ENCODE assay signal across 11 mouse cellular contexts in the genomic region with DNA sequence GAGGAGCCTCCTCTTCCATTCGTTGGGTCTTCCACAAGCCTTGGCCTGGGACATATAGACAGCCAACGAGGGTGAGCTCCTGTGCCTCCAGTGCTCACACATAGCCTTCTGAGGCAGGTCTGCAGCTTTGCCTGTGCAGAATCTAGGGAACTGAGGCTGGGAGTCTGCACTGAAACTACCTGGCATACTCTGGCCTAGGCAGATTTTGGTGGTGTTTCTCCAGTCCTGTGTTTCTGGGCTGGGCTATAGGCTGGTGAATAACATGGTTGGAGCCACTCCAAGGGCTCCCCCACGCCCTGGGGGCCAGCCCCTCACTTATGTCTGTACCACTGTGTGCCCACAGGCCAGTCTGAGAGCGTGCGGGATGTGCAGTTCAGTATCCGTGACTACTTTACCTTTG. TPM values are rescaled to one million over a fixed set of nuclear protein-coding genes. Genes with fewer than 3 reads are reported as not detected.
DNase-seq lines count a peak whose midpoint lies in the region; ATAC-seq and TF ChIP-seq lines count a peak whose summit lies in the region.
"Had no signal": no experiment of that assay in that cellular context is flagged by ENCODE, and none has a peak within 500 bp of the region (broad histone marks: within the 10 kb centered on the region; RNA-seq: fewer than 3 reads in every experiment).

No protein-coding gene starts in this region.

- H3K4me3 ChIP-seq in heart, embryonic 15.5 days, result no peak overlapping the region
- no peak overlapping the region for H3K4me3 ChIP-seq in midbrain, embryonic 13.5 days (replicated peaks)
- H3K4me3 ChIP-seq in midbrain, embryonic 16.5 days (ENCODE audit: low read depth, low read length), result no peak overlapping the region
- no peak overlapping the region for H3K4me3 ChIP-seq in intestine, postnatal 0 days (ENCODE audit: low read depth, low read length)

- ATAC-seq in heart, embryonic 15.5 days (replicated peaks; ENCODE audit: insufficient number of reproducible peaks, insufficient read depth, low FRiP score, low read depth), result no peak
- no peak for ATAC-seq in midbrain, embryonic 13.5 days
- no peak for ATAC-seq in midbrain, embryonic 16.5 days
- ATAC-seq in intestine, postnatal 0 days, result no peak

- TF ChIP-seq CTCF in intestine, postnatal 0 days (IDR thresholded peaks at IDR 0.05; ENCODE audit: low read depth), result no peak

- peaks cover 23% of the 10 kb centered on the region for H3K27me3 ChIP-seq in heart, embryonic 15.5 days
- H3K27me3 ChIP-seq in midbrain, embryonic 13.5 days, result peaks cover 4% of the 10 kb centered on the region
- no peaks in the 10 kb centered on the region for H3K27me3 ChIP-seq in midbrain, embryonic 16.5 days (ENCODE audit: control insufficient read depth, insufficient read depth, low read depth, low read length)
- peaks cover 2% of the 10 kb centered on the region for H3K27me3 ChIP-seq in intestine, postnatal 0 days (replicated peaks; ENCODE audit: control insufficient read depth, insufficient read depth, low read length)

- no peak for DNase-seq in heart, adult 9 months (ENCODE audit: low spot score in 2 of 2)
- DNase-seq in layer of hippocampus, postnatal 14 days (ENCODE audit: low spot score in 2 of 2), result no peak
- DNase-seq in spleen, adult 12 weeks (ENCODE audit: low spot score), result no peak
- DNase-seq: cerebellum, adult 9-11 months; layer of hippocampus, postnatal 36 days; retina, postnatal 1 day had no signal

- H3K36me3 ChIP-seq in heart, embryonic 15.5 days, result peaks cover 6% of the 10 kb centered on the region; the same call in 1 of the 2 replicates
- peaks cover 39% of the 10 kb centered on the region for H3K36me3 ChIP-seq in midbrain, embryonic 13.5 days
- peaks cover 12% of the 10 kb centered on the region for H3K36me3 ChIP-seq in midbrain, embryonic 16.5 days (ENCODE audit: control insufficient read depth, insufficient read depth, low read length)
- peaks cover 18% of the 10 kb centered on the region for H3K36me3 ChIP-seq in intestine, postnatal 0 days (ENCODE audit: control insufficient read depth, insufficient read depth)

- 84% methylated on average over 6 of the region's 6 CpGs for WGBS in heart, embryonic 15.5 days
- WGBS in midbrain, embryonic 13.5 days, result 93% methylated on average over 6 of the region's 6 CpGs
- 89% methylated on average over 6 of the region's 6 CpGs for WGBS in midbrain, embryonic 16.5 days
- WGBS in intestine, postnatal 0 days, result 91% methylated on average over 6 of the region's 6 CpGs

- H3K4me2 ChIP-seq in heart, embryonic 15.5 days, result peak overlapping the region; percentile 87; the same call in 1 of the 2 replicates
- H3K4me2 ChIP-seq in midbrain, embryonic 13.5 days (replicated peaks), result peak overlapping the region; percentile 99
- H3K4me2 ChIP-seq in midbrain, embryonic 16.5 days (ENCODE audit: low read length), result no peak overlapping the region; the same call in 1 of the 2 replicates
- H3K4me2 ChIP-seq in intestine, postnatal 0 days (replicated peaks; ENCODE audit: low read depth), result 0 out of 2 replicates have a peak overlapping the region, but pooled peaks have one; percentile 94

- no peak overlapping the region for H3K27ac ChIP-seq in heart, embryonic 15.5 days
- H3K27ac ChIP-seq in midbrain, embryonic 13.5 days, result no peak overlapping the region
- no peak overlapping the region for H3K27ac ChIP-seq in midbrain, embryonic 16.5 days (ENCODE audit: low read length)
- H3K27ac ChIP-seq in intestine, postnatal 0 days (ENCODE audit: low read depth, low read length), result no peak overlapping the region
- H3K27ac ChIP-seq: embryonic facial prominence, embryonic 12.5 days had no signal

- no peaks in the 10 kb centered on the region for H3K9me3 ChIP-seq in heart, embryonic 15.5 days (replicated peaks)
- H3K9me3 ChIP-seq in midbrain, embryonic 13.5 days, result no peaks in the 10 kb centered on the region
- no peaks in the 10 kb centered on the region for H3K9me3 ChIP-seq in midbrain, embryonic 16.5 days (replicated peaks; ENCODE audit: control insufficient read depth, low read length, poor library complexity, severe bottlenecking)
- no peaks in the 10 kb centered on the region for H3K9me3 ChIP-seq in intestine, postnatal 0 days (ENCODE audit: control insufficient read depth)
- H3K9me3 ChIP-seq: embryonic facial prominence, embryonic 12.5 days had no signal

- peaks cover 38% of the 10 kb centered on the region for H3K4me1 ChIP-seq in heart, embryonic 15.5 days (replicated peaks)
- peaks cover 64% of the 10 kb centered on the region for H3K4me1 ChIP-seq in midbrain, embryonic 13.5 days (replicated peaks)
- H3K4me1 ChIP-seq in midbrain, embryonic 16.5 days (ENCODE audit: control insufficient read depth, insufficient read depth, low read length), result peaks cover 38% of the 10 kb centered on the region
- H3K4me1 ChIP-seq in intestine, postnatal 0 days (replicated peaks; ENCODE audit: control insufficient read depth, insufficient read depth, low read length), result peaks cover 10% of the 10 kb centered on the region

- no peak overlapping the region for H3K9ac ChIP-seq in heart, embryonic 15.5 days
- peak overlapping the region; percentile 49 for H3K9ac ChIP-seq in midbrain, embryonic 13.5 days (replicated peaks)
- H3K9ac ChIP-seq in midbrain, embryonic 16.5 days (ENCODE audit: low read depth, low read length), result no peak overlapping the region
- H3K9ac ChIP-seq in intestine, postnatal 0 days (ENCODE audit: low read depth, low read length), result no peak overlapping the region
- H3K9ac ChIP-seq: embryonic facial prominence, embryonic 12.5 days had no signal

RNA-seq across cellular contexts. Expression of gene Wdr24, which starts 1.9 kb away (rescaled TPM):
- polyA plus RNA-seq in heart, embryonic 15.5 days (2015; fragmentation: Nextera tagmentation; extraction: Ambion mirVana), result 12.7 and 19.8 TPM in 2 replicates
- polyA plus RNA-seq in midbrain, embryonic 13.5 days (2015; fragmentation: Nextera tagmentation; extraction: Ambion mirVana), result 31.1 and 31.2 TPM in 2 replicates
- 32.7 and 33.5 TPM in 2 replicates for polyA plus RNA-seq in midbrain, embryonic 16.5 days (2015; fragmentation: Nextera tagmentation; extraction: Ambion mirVana)
- 9.6 and 10.2 TPM in 2 replicates for polyA plus RNA-seq in intestine, postnatal 0 days (2015; fragmentation: Nextera tagmentation; extraction: Ambion mirVana)
- 10 to 100 TPM; 21.7 to 23.4 TPM for total RNA-seq in layer of hippocampus, postnatal 14 days (2021)

RNA-seq across cellular contexts. Expression of gene Jmjd8, which starts 3.4 kb away (rescaled TPM):
- polyA plus RNA-seq in heart, embryonic 15.5 days (2015; fragmentation: Nextera tagmentation; extraction: Ambion mirVana), result 30.9 and 36.6 TPM in 2 replicates
- polyA plus RNA-seq in midbrain, embryonic 13.5 days (2015; fragmentation: Nextera tagmentation; extraction: Ambion mirVana), result 72.8 and 74.6 TPM in 2 replicates
- 52.0 and 60.4 TPM in 2 replicates for polyA plus RNA-seq in midbrain, embryonic 16.5 days (2015; fragmentation: Nextera tagmentation; extraction: Ambion mirVana)
- 22.7 and 23.0 TPM in 2 replicates for polyA plus RNA-seq in intestine, postnatal 0 days (2015; fragmentation: Nextera tagmentation; extraction: Ambion mirVana)
- 10 to 100 TPM; 64.3 to 65.0 TPM for total RNA-seq in layer of hippocampus, postnatal 14 days (2021)

RNA-seq across cellular contexts. Expression of gene Stub1, which starts 7.9 kb away (rescaled TPM):
- 251 and 301 TPM in 2 replicates for polyA plus RNA-seq in heart, embryonic 15.5 days (2015; fragmentation: Nextera tagmentation; extraction: Ambion mirVana)
- polyA plus RNA-seq in midbrain, embryonic 13.5 days (2015; fragmentation: Nextera tagmentation; extraction: Ambion mirVana), result 314 and 316 TPM in 2 replicates
- 358 and 382 TPM in 2 replicates for polyA plus RNA-seq in midbrain, embryonic 16.5 days (2015; fragmentation: Nextera tagmentation; extraction: Ambion mirVana)
- polyA plus RNA-seq in intestine, postnatal 0 days (2015; fragmentation: Nextera tagmentation; extraction: Ambion mirVana), result 245 and 246 TPM in 2 replicates
- total RNA-seq in layer of hippocampus, postnatal 14 days (2021), result 100 to 1,000 TPM; 155 to 157 TPM

RNA-seq across cellular contexts. Expression of gene Rhbdl1, which starts 11.8 kb away (rescaled TPM):
- 1.4 and 1.7 TPM in 2 replicates for polyA plus RNA-seq in heart, embryonic 15.5 days (2015; fragmentation: Nextera tagmentation; extraction: Ambion mirVana)
- 17.3 and 18.1 TPM in 2 replicates for polyA plus RNA-seq in midbrain, embryonic 13.5 days (2015; fragmentation: Nextera tagmentation; extraction: Ambion mirVana)
- polyA plus RNA-seq in midbrain, embryonic 16.5 days (2015; fragmentation: Nextera tagmentation; extraction: Ambion mirVana), result 59.3 and 66.1 TPM in 2 replicates
- 1.4 and 1.9 TPM in 2 replicates for polyA plus RNA-seq in intestine, postnatal 0 days (2015; fragmentation: Nextera tagmentation; extraction: Ambion mirVana)
- total RNA-seq in layer of hippocampus, postnatal 14 days (2021), result 10 to 100 TPM; 84.4 to 97.5 TPM

RNA-seq across cellular contexts. Expression of gene Gm20683, which starts 16.3 kb away (rescaled TPM):
- 1.7 and 3.0 TPM in 2 replicates for polyA plus RNA-seq in heart, embryonic 15.5 days (2015; fragmentation: Nextera tagmentation; extraction: Ambion mirVana)
- 7.5 and 8.0 TPM in 2 replicates for polyA plus RNA-seq in midbrain, embryonic 13.5 days (2015; fragmentation: Nextera tagmentation; extraction: Ambion mirVana)
- 11.8 and 14.5 TPM in 2 replicates for polyA plus RNA-seq in midbrain, embryonic 16.5 days (2015; fragmentation: Nextera tagmentation; extraction: Ambion mirVana)
- 0.54 and 0.90 TPM in 2 replicates for polyA plus RNA-seq in intestine, postnatal 0 days (2015; fragmentation: Nextera tagmentation; extraction: Ambion mirVana)
- total RNA-seq in layer of hippocampus, postnatal 14 days (2021), result 10 to 100 TPM; 26.7 to 31.1 TPM
